Mouse (Mus musculus): ENCODE data around the gene Tpst1. TPM values are rescaled to one million over a fixed set of nuclear protein-coding genes. Genes with fewer than 3 reads are reported as not detected.

Tpst1 gene
- polyA plus RNA-seq, 1 experiment from 2014 or later = 48.1 TPM

DNA sequence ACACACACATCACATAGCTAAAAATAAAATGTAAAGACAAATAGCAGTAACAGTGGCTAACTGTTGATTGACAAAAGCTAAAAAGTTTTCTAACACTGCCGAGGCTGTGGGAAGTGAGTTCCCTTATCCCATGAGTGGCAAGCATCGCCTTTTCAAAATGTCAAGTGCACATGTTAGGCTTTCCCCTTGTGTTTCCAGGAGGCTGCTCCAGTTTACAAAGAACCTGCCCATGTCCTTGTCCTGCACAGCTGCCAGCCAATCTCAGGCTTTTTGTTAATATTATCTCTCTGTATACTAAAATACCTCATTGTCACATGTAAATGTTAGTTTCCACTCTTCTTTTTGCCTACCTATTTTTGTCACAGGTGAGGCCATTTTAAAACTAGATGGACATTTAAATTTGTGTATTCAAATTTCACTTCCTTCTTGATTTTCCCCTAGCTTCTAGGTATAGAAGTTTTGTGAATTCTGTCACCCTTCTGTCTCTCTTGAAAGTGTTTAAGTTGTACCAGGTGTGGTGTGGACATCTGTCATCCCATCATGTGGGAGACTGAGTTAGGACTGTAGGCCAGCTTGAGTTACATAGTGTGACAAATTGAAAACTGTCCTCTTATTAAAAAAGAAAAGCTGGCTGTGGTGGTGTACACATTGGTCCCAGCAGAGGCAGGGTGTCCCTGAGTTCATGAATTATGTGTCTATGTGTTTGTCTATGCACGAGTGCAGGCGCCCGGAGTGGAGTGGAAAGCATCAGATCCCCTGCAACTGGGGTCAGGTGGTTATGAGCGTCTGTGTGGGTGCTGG is 108.8 kb downstream of the Tpst1 start:
- no peaks in the 10 kb centered on the region for H3K4me1 ChIP-seq (ENCODE audit: control insufficient read depth, insufficient read depth, low read length)
- H3K4me2 ChIP-seq (ENCODE audit: low read depth, low read length) = no peak overlapping the region
- no peak overlapping the region for H3K27ac ChIP-seq (ENCODE audit: low read depth, low read length)
- no peaks in the 10 kb centered on the region for H3K36me3 ChIP-seq (ENCODE audit: control insufficient read depth, insufficient read depth, low read length)
- H3K4me3 ChIP-seq (ENCODE audit: low read depth, low read length) = no peak overlapping the region
- H3K27me3 ChIP-seq (ENCODE audit: control insufficient read depth, insufficient read depth, low read length) = no peaks in the 10 kb centered on the region
- H3K9me3 ChIP-seq (ENCODE audit: control insufficient read depth, low read length) = no peaks in the 10 kb centered on the region
- ATAC-seq (ENCODE audit: low read depth) = no peak
- H3K9ac ChIP-seq (replicated peaks; ENCODE audit: low read depth, low read length) = no peak overlapping the region
- WGBS = 82% methylated on average over 6 of the region's 6 CpGs

DNA sequence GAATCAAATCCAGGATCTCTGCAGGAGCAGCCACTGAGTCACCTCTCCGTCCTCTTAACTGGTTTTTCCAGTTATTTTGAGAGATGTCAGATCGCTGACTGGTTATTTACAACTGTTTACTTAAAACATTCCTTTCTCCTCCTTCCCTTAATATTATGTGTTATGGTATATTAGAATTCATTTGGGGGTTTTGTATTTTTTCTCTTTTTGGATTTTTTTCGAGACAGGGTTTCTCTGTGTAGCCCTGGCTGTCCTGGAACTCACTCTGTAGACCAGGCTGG is 109.4 kb downstream of the Tpst1 start:
- ATAC-seq (ENCODE audit: low read depth) = no peak
- no peaks in the 10 kb centered on the region for H3K9me3 ChIP-seq (ENCODE audit: control insufficient read depth, low read length)
- no peak overlapping the region for H3K27ac ChIP-seq (ENCODE audit: low read depth, low read length)
- WGBS = 88% methylated on average over 3 of the region's 3 CpGs
- H3K9ac ChIP-seq (replicated peaks; ENCODE audit: low read depth, low read length) = no peak overlapping the region
- 0 out of 2 replicates have a peak, but pooled peaks cover 2% of the 10 kb centered on the region for H3K4me1 ChIP-seq (ENCODE audit: control insufficient read depth, insufficient read depth, low read length)
- H3K36me3 ChIP-seq (ENCODE audit: control insufficient read depth, insufficient read depth, low read length) = no peaks in the 10 kb centered on the region
- no peak overlapping the region for H3K4me3 ChIP-seq (ENCODE audit: low read depth, low read length)
- no peaks in the 10 kb centered on the region for H3K27me3 ChIP-seq (ENCODE audit: control insufficient read depth, insufficient read depth, low read length)
- no peak overlapping the region for H3K4me2 ChIP-seq (ENCODE audit: low read depth, low read length)

DNA sequence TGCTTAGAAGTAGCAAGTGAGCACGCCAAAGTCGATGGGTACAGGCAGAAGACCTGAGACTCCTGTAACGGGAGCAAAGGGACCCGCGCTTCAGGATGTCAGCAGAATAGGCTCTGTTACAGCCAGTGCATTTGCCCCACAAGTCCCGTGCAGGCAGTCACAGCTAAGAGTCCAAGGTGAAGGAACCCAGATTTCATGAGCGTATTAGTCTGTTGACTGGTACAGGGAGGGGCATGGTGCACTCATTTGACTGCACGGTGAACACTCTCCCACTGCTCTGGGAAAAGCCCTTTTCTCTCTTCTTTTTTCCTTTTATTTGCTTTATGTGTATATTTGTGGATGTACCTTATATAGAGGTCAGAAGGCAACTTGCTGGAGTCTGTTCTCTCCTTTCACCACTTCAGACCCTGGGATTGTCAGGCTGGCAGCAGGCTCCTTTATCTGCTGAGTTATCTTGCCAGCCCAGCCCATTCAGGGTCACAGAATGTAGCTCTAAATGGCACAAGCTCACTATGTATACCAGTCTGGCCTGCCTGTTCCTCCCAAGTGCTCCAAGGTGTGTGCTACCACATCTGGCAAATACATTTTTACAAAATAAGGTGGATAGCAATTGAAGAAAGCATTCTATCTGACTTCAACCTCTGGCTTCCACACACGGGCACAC is 111.2 kb downstream of the Tpst1 start:
- Histone ChIP-seq H3K36me3 (ENCODE audit: control insufficient read depth, insufficient read depth, low read length) (no peaks in the 10 kb centered on the region), H3K27ac (ENCODE audit: low read depth, low read length) (no peak overlapping the region), H3K4me1 (ENCODE audit: control insufficient read depth, insufficient read depth, low read length) (0 out of 2 replicates have a peak, but pooled peaks cover 3% of the 10 kb centered on the region), H3K9me3 (ENCODE audit: control insufficient read depth, low read length) (no peaks in the 10 kb centered on the region), H3K9ac (replicated peaks; ENCODE audit: low read depth, low read length) (no peak overlapping the region), H3K27me3 (ENCODE audit: control insufficient read depth, insufficient read depth, low read length) (no peaks in the 10 kb centered on the region), H3K4me3 (ENCODE audit: low read depth, low read length) (no peak overlapping the region), H3K4me2 (ENCODE audit: low read depth, low read length) (no peak overlapping the region)
- no peak for ATAC-seq (ENCODE audit: low read depth)
- WGBS = 88% methylated on average over 9 of the region's 9 CpGs

DNA sequence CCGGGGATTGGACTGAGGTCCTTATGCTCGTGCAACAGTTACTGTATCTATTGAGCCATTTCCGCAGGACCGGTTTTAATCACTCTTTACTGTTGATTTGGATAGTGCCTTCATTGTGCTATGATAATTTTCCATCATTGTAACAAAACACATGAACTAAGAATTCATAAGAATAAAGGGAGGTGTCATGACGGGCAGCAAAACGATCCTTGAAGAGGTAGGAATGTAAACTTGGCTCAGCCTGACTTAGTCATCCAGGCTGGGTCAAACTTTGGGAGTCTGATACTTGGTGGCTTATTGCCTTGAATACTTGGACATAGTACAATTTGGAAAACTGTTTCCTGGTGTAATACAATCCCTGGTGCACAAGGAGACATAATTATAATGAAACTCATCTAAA is 112.2 kb downstream of the Tpst1 start:
- 92% methylated on average over 6 of the region's 6 CpGs for WGBS
- ATAC-seq (ENCODE audit: low read depth) = no peak

More for the DNA sequence above, 112.2 kb downstream of the Tpst1 start:
- Histone ChIP-seq H3K4me3 (ENCODE audit: low read depth, low read length) (no peak overlapping the region), H3K4me2 (ENCODE audit: low read depth, low read length) (no peak overlapping the region), H3K9me3 (ENCODE audit: control insufficient read depth, low read length) (no peaks in the 10 kb centered on the region), H3K27ac (ENCODE audit: low read depth, low read length) (no peak overlapping the region), H3K36me3 (ENCODE audit: control insufficient read depth, insufficient read depth, low read length) (no peaks in the 10 kb centered on the region; the same call in 1 of the 2 replicates), H3K9ac (replicated peaks; ENCODE audit: low read depth, low read length) (no peak overlapping the region), H3K27me3 (ENCODE audit: control insufficient read depth, insufficient read depth, low read length) (no peaks in the 10 kb centered on the region), H3K4me1 (ENCODE audit: control insufficient read depth, insufficient read depth, low read length) (0 out of 2 replicates have a peak, but pooled peaks cover 3% of the 10 kb centered on the region)

Other genes with a start within 250 kb of the Tpst1 start
- 21.0 and 33.6 TPM in 2 replicates for gene Sumf2, start 226.3 kb upstream of the Tpst1 start, polyA plus RNA-seq (2014; fragmentation: Nextera tagmentation; extraction: Ambion mirVana)
- gene Chchd2, start 185.9 kb upstream of the Tpst1 start, polyA plus RNA-seq (2014; fragmentation: Nextera tagmentation; extraction: Ambion mirVana) = 717 and 752 TPM in 2 replicates
- 14.9 and 18.6 TPM in 2 replicates for gene Zbed5, start 177.6 kb upstream of the Tpst1 start, polyA plus RNA-seq (2014; fragmentation: Nextera tagmentation; extraction: Ambion mirVana)
- 0.58 and 0.92 TPM in 2 replicates for gene Phkg1, start 174.8 kb upstream of the Tpst1 start, polyA plus RNA-seq (2014; fragmentation: Nextera tagmentation; extraction: Ambion mirVana)
- gene Nupr1l, start 164.8 kb upstream of the Tpst1 start, polyA plus RNA-seq (2014; fragmentation: Nextera tagmentation; extraction: Ambion mirVana) = 3.7 and 3.8 TPM in 2 replicates
- 26.2 and 31.5 TPM in 2 replicates for gene Vkorc1l1, start 131.4 kb upstream of the Tpst1 start, polyA plus RNA-seq (2014; fragmentation: Nextera tagmentation; extraction: Ambion mirVana)
- gene Gusb, start 70.3 kb upstream of the Tpst1 start, polyA plus RNA-seq (2014; fragmentation: Nextera tagmentation; extraction: Ambion mirVana) = 32.7 and 38.0 TPM in 2 replicates
- 41.1 and 44.6 TPM in 2 replicates for gene Asl, start 44.1 kb upstream of the Tpst1 start, polyA plus RNA-seq (2014; fragmentation: Nextera tagmentation; extraction: Ambion mirVana)
- gene Crcp, start 44.0 kb upstream of the Tpst1 start, polyA plus RNA-seq (2014; fragmentation: Nextera tagmentation; extraction: Ambion mirVana) = 46.0 and 51.9 TPM in 2 replicates
- 16.1 and 17.5 TPM in 2 replicates for gene Kctd7, start 71.5 kb downstream of the Tpst1 start, polyA plus RNA-seq (2014; fragmentation: Nextera tagmentation; extraction: Ambion mirVana)
- gene Rabgef1, start 98.5 kb downstream of the Tpst1 start, polyA plus RNA-seq (2014; fragmentation: Nextera tagmentation; extraction: Ambion mirVana) = 40.0 and 41.1 TPM in 2 replicates
- 31.0 and 32.8 TPM in 2 replicates for gene Tmem248, start 143.8 kb downstream of the Tpst1 start, polyA plus RNA-seq (2014; fragmentation: Nextera tagmentation; extraction: Ambion mirVana)
- 48.5 and 50.5 TPM in 2 replicates for gene Sbds, start 182.2 kb downstream of the Tpst1 start, polyA plus RNA-seq (2014; fragmentation: Nextera tagmentation; extraction: Ambion mirVana)
- 23.5 and 28.0 TPM in 2 replicates for gene Tyw1, start 182.3 kb downstream of the Tpst1 start, polyA plus RNA-seq (2014; fragmentation: Nextera tagmentation; extraction: Ambion mirVana)